Mouse (Mus musculus) brain, adult 2 months (tissue): Measurements from ENCODE around the gene Aldh1a1.
"Not testable (repeated sequence)": the region's sequence is repeated elsewhere in the genome, so short reads cannot be mapped to it uniquely, and the experiment has no call there.

ENCODE experiments used
- DNase-seq: peaks from one replicate; pipeline ENCODE4 v3.0.0; 2011; ENCODE audit warnings: low read depth, low spot score

Aldh1a1 gene

GRCm38 (mm10) chr19:20492491-20492890 lies at the start of gene Aldh1a1:
Gene Aldh1a1 (plus strand): TSS chr19:20492715.
- peak; percentile 50 for DNase-seq

GRCm38 (mm10) chr19:20447807-20448206 lies 44.7 kb upstream of the Aldh1a1 start:
- no peak for DNase-seq

DNA sequence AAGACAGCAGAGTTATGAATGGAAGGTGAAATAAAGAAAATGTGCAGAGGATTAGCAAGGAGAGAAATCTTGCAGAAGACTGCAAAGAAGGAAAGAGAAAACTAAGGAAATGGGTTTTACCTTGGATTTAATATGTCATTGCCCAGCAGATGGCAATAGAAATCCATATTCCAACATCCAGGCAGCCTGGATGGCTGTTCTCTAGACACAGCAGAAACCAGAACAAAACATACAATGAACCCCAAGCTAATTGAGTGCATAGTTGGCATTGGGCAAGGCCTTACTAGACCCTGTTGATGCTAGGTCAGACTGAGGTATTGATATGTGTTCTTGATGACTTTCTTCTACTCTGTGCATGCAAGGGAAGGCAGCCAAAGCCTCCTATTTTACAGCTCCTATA lies 43.0 kb upstream of the Aldh1a1 start:
- peak; percentile 72 for DNase-seq

GRCm38 (mm10) chr19:20451045-20451444 lies 41.5 kb upstream of the Aldh1a1 start:
- no peak for DNase-seq

GRCm38 (mm10) chr19:20484497-20484896 lies 8.0 kb upstream of the Aldh1a1 start:
- peak; percentile 9 for DNase-seq

- peak; percentile 24 for DNase-seq
These were observed 565 bp upstream of the Aldh1a1 start for GRCm38 (mm10) chr19:20491950-20492349.

- no peak for DNase-seq
These were observed 4.0 kb downstream of the Aldh1a1 start for GRCm38 (mm10) chr19:20496476-20496875.

DNA sequence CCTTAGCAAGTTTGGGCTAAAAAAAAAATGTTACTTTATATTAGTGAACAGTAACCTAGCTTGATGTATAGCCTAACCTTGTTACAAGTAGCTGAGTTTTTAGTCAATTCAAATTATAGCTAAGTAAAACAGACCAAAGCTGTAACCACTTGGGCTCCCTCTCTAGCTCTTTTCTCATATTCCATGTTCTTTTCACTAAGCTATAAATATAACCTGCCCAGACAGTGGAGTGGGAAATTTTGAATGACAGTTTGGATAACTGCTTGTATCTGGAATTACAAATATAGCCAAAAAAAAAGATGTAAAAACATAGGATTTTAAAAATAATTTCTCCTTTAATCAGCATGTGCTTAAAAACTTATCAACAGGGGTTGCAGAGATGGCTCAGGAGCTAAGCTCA lies 12.8 kb downstream of the Aldh1a1 start:
- DNase-seq = peak; percentile 19

- no peak for DNase-seq
These were observed 14.6 kb downstream of the Aldh1a1 start for GRCm38 (mm10) chr19:20506936-20507615.

GRCm38 (mm10) chr19:20508609-20509008 lies 16.1 kb downstream of the Aldh1a1 start:
- DNase-seq = no peak

DNA sequence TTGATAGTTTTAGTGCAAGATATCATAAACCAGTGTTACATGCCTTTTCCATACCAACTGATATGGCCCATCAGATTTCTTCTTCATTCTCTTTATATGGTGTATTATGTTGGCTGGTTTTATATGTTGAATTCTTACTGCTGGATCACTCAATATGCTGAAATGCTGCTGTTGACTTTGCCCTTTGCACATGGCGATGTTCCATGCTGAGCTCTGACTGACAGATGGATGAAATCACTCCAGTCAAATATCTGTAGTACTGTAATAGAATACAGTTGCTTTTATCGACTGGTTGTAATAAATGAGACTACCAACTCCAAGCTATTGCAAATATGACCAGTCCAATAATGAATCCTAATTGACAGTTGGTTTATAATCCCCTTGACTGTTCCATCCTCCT lies 19.5 kb downstream of the Aldh1a1 start:
- no peak for DNase-seq

DNA sequence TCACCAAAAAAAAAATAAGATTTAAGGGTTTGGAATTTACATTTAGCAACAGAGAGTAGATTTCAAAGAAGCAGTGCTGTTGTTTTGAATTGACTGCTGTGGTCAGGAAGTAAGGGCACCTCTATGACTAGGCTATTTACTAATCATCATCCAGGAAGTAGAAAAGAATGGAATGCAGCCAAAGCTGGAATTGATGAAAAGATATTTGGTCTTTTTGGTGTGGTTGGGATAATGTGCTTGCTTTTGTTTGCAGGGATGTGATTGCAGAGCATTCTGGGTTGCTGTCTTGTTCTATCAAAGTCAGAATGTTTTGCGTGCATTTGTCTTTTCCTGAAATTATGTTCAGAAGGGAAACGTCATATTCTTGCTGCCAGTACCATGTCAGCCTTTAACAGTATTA lies 20.7 kb downstream of the Aldh1a1 start:
- no peak for DNase-seq

GRCm38 (mm10) chr19:20513688-20514361 lies 21.3 kb downstream of the Aldh1a1 start:
- DNase-seq = no peak

- no peak for DNase-seq
These were observed 24.0 kb downstream of the Aldh1a1 start for GRCm38 (mm10) chr19:20516481-20516880.

DNA sequence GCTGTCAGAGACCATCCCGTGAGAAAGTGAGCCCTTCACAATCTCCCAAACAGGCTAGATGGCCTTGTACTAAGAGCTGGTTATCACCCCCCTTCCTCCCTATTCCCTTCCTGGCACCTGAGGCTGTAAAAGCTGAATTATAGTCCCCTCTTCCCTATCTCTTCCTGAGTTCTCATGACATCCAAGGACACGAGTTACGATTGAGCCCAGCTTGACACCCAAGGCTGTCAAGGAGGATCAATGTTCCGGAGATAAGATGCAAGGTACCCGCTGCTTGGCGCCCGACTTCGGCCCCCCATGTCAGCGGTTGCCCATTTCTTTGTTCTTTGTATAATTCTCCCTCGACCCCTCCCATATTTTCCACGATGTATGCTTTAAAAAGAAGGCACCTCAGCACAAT lies 36.6 kb downstream of the Aldh1a1 start:
- not testable (repeated sequence) for DNase-seq

DNA sequence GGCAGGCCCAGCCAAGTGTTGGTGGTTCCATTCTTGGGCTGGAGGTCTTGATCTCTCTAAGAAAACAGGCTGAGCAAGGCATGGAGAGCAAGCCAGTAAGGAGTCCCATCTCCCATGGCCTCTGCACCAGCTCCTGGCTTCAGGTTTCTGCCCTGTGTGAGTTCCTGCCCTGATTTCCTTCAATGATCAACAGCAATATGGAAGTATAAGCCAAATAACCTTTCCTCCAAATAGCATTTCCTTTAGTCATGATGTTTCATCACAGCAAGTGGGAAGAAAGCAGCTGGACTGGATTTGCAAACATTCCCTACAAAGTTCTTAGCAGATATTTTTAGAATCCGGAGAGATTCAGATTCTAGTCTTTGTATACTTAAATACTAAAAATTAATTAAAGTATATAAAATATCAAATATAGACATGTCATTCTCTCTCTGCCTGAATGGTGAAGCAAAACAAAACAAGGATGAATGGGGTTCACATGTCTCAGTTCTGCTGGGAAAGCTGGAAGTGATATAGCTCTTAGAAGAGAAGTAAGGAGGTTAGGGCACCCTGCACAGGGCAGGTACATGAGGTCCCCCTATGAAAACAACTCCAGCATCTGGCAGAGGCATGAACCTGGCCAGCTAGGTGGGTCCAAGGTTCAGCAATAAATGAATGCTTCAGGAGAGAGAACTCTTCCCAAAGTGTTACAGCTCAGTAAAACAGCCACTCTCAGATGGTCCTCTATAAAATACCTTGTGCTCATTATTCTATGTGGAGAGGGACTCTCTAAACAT lies 37.6 kb downstream of the Aldh1a1 start:
- peak; percentile 64 for DNase-seq

- peak; percentile 90 for DNase-seq
These were observed 44.0 kb downstream of the Aldh1a1 start for GRCm38 (mm10) chr19:20536538-20536937.

DNA sequence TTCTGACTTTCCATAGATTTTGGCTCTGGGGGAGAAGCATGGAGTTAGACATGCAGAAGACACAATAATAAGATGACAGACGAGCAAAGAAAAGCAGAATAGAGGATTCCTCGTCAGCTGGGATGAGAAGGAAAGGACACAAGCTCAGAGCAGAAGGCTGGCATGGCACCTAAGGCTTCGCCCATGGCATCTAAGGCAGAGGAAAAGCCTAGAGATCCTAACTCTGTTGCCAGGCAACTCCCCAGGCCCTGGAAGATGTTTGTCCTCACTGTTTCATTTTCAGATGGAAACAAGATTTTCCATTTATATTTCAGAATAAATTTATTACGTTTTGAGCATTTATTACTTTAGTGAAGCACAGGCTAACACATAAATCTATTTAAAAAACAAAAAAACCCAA lies 48.5 kb downstream of the Aldh1a1 start:
- DNase-seq = peak; percentile 63

DNA sequence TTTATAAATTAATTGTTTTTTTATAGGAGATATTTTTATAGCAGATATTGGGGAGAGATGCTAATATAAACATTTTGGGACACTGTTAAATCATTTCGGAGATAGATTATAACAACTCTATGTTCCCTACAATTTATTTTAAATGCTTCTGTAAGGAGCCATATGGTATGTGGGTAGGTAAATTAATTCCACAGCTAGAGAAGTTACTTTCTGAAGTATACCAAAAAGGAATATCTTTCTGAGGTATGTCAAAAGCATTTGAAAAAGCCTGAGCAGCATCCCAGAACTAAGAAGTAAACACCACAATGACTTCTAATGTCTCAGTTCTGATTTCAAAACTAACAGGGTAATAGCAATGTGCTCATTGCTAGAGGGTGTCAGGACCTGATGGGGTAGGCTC lies 49.4 kb downstream of the Aldh1a1 start:
- DNase-seq = peak; percentile 52

DNA sequence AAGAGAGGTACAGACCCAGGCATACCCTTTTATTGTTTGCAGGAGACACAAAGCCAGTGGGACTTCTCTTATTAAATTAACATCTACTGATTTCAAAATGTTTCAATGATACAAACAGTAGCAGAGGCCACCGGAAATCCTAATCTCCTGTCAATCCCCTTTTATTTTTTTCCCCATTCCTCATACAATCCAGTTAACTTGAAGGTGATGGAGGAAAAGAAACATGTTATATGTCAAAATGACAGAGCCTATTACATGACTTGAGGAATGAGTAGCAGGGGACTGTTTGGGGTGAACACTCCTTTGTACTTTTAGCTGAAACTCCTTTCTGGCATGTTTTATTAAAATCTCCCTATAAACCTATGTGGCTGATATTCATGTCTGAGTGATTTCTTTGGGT lies 51.3 kb downstream of the Aldh1a1 start:
- DNase-seq = no peak

DNA sequence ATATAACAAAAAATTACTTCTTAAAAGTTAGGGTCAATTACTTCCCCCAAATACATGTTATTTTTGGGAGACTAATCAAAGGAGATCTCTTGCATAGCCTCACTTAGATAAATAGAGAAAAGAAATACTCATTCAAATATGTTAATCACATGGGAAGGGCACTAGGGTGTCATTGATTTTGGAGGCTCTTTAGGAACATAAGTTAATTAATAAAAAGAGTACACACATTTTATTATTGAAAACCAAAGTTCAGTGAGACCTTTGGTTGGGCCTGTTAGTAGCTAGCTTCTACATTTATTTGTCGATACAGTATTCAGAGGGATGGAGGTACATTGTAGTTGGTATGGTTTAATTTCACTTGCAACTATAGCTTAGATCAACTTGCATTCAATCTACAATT lies 52.4 kb downstream of the Aldh1a1 start:
- DNase-seq = no peak

- DNase-seq = no peak
These were observed 54.5 kb downstream of the Aldh1a1 start for GRCm38 (mm10) chr19:20547025-20547424.

DNA sequence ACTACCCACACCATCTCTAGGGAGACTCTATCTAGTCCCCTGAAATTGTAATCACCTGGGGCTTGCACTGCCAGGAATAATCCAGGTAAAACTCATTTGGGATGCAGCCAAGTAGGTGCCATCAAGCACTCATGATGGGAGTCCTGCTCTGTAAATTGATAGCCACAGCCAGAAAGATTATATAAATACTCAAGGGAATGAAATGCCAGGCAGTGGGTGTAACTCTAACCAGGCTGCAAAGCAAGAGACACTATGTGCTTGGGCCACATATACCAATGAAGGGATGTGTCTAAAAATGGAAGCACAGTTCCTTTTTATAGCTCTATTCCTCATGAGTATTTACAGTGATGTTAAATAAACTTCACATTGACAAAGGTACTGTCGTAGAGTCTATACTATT lies 56.9 kb downstream of the Aldh1a1 start:
- peak; percentile 68 for DNase-seq
